Mouse (Mus musculus) neural tube, embryonic 14.5 days (tissue): ENCODE results near the gene Foxo3. TPM values are rescaled to one million over a fixed set of nuclear protein-coding genes. Genes with fewer than 3 reads are reported as not detected.

Source experiments
- ATAC-seq: fragments of 200-750 bp; cut with Nextera tagmentation; 2 replicates; pipeline ENCODE4 v1.8.0; 2017; ENCODE audit warnings: low read depth, mild to moderate bottlenecking, moderate TSS enrichment, moderate library complexity
- H3K27ac ChIP-seq: fragments of 300-500 bp; sonication (generic); 2 replicates; pipeline ENCODE4 v1.5.1; 2014; ENCODE audit warnings: low read depth, mild to moderate bottlenecking, control low read depth, low read length, moderate library complexity, mixed read lengths
- H3K27me3 ChIP-seq: fragments of 300-500 bp; sonication (generic); 2 replicates; pipeline ENCODE4 v1.6.1; 2014; ENCODE audit warnings: low read length; ENCODE audit not compliant: control insufficient read depth, insufficient read depth
- H3K36me3 ChIP-seq: fragments of 300-500 bp; sonication (generic); 2 replicates; pipeline ENCODE4 v1.6.1; 2014; ENCODE audit warnings: low read length, mixed read lengths; ENCODE audit not compliant: control insufficient read depth, insufficient read depth
- H3K4me1 ChIP-seq: fragments of 300-500 bp; sonication (generic); 2 replicates; pipeline ENCODE4 v1.6.1; 2014; ENCODE audit warnings: low read length; ENCODE audit not compliant: control insufficient read depth, insufficient read depth
- H3K4me2 ChIP-seq: fragments of 300-500 bp; sonication (generic); 2 replicates; pipeline ENCODE4 v1.6.1; 2014; ENCODE audit warnings: mild to moderate bottlenecking, low read depth, low read length, control low read depth
- H3K4me3 ChIP-seq: fragments of 300-500 bp; sonication (generic); 2 replicates; pipeline ENCODE4 v1.5.1; 2014; ENCODE audit warnings: low read depth, low read length, control low read depth, mixed read lengths
- H3K9ac ChIP-seq: fragments of 300-500 bp; sonication (generic); replicated peaks from 2 replicates; pipeline ENCODE4 v1.6.1; 2014; ENCODE audit warnings: low read depth, mild to moderate bottlenecking, control low read depth, low read length, mixed read lengths
- H3K9me3 ChIP-seq: fragments of 300-500 bp; sonication (generic); 2 replicates; pipeline ENCODE4 v1.6.1; 2016; ENCODE audit warnings: low read length; ENCODE audit not compliant: control insufficient read depth
- WGBS: fragments of 180-500 bp; shearing (Covaris S2); extraction: QIAGEN DNeasy Blood & Tissue Kit; methylation state at CpG from one replicate; pipeline ENCODE4 v1.1.7; 2014; 5-methylcytosine and 5-hydroxymethylcytosine counted together
- polyA plus RNA-seq: library from polyadenylated mRNA; unstranded; fragments of >200 nt; fragmentation: Nextera tagmentation; extraction: Ambion mirVana; gene quantifications from 2 replicates; pipeline ENCODE4 v1.2.1, GENCODE M21; 2014

Gene Foxo3
- polyA plus RNA-seq, 1 experiment from 2014 or later: 6.1 TPM

- H3K27me3 ChIP-seq: no peaks in the 10 kb centered on the region
- no peak overlapping the region for H3K4me2 ChIP-seq
- H3K4me1 ChIP-seq: no peaks in the 10 kb centered on the region
- WGBS: 93% methylated on average over 6 of the region's 6 CpGs
- no peak overlapping the region for H3K9ac ChIP-seq
- no peak for ATAC-seq
- no peaks in the 10 kb centered on the region for H3K36me3 ChIP-seq
- no peak overlapping the region for H3K27ac ChIP-seq
- H3K9me3 ChIP-seq: no peaks in the 10 kb centered on the region
- no peak overlapping the region for H3K4me3 ChIP-seq
These were observed 36.8 kb downstream of the Foxo3 start for GRCm38 (mm10) chr10:42239810-42240111.

DNA sequence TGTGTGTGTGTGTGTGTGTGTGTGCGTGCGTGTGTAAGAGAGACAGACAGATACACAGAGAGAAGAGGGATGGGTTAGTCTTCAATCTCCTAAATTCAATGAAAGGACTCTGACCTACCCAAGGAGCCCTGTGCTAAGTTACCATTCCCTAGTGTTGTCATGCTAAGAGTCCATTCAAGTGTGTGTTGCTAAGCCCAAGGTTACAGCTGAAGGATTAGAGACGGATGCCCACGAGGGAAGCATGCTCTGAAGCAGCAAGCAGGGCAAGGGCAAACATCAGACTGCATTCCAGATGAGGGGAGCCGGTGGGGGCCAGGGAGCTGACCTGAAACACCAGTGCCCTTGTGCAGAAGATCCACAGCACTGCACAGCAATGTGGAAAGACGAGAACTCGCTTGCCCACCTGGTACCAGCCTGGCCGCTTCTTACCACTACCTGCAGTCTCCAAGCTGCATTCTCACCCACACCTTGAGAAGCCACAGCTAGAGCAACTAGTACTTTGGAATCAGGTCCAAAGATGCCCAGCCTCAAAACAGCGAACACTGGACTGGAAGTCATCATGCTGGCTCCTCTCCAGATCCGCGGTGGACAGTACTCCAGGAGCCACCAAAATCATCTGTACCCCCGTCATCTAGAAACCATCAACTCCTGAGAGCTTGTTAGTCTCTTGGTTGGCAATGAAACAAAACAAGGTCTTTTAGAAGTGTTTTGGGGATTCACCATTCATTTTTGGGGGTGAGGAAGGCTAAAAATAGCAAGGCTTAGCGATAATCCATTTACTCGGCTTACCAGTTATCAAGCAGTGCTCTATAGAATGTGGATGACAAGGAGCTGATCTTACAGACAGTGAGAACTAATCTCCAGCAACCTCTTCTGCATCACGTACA, 37.4 kb downstream of the Foxo3 start:
- WGBS: 88% methylated on average over 15 of the region's 15 CpGs
- ATAC-seq: no peak
- no peak overlapping the region for H3K4me2 ChIP-seq
- no peak overlapping the region for H3K9ac ChIP-seq
- H3K36me3 ChIP-seq: no peaks in the 10 kb centered on the region
- no peaks in the 10 kb centered on the region for H3K9me3 ChIP-seq
- no peak overlapping the region for H3K27ac ChIP-seq
- no peaks in the 10 kb centered on the region for H3K4me1 ChIP-seq
- no peak overlapping the region for H3K4me3 ChIP-seq
- no peaks in the 10 kb centered on the region for H3K27me3 ChIP-seq

DNA sequence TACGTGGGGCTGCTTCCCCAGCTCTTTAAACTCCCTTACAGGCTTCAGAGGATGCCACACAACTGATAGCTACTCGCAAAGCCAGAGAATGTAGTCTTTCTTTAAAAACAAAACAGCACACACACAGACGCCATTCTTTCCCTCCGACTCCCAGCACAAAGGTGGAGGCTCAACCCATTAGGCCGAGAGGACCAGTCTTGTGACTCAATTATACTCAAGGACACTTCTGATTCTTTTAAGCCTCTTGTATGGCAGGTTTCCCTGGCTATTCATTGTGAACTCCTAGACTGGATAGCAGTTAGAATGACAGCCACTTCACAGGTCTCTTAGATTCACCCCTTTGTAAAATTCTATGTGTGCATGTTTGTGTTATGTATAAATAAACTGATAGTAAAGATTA, 38.3 kb downstream of the Foxo3 start:
- Histone ChIP-seq H3K36me3 (no peaks in the 10 kb centered on the region), H3K27me3 (no peaks in the 10 kb centered on the region), H3K9ac (no peak overlapping the region), H3K4me1 (no peaks in the 10 kb centered on the region), H3K9me3 (no peaks in the 10 kb centered on the region), H3K4me3 (no peak overlapping the region), H3K27ac (no peak overlapping the region), H3K4me2 (no peak overlapping the region)
- no peak for ATAC-seq
- 38% methylated on average over 5 of the region's 5 CpGs for WGBS

- H3K4me3 ChIP-seq: no peak overlapping the region
- H3K9ac ChIP-seq: no peak overlapping the region
- H3K27me3 ChIP-seq: no peaks in the 10 kb centered on the region
- H3K4me1 ChIP-seq: no peaks in the 10 kb centered on the region
- no peak overlapping the region for H3K4me2 ChIP-seq
- no peak overlapping the region for H3K27ac ChIP-seq
- WGBS: 94% methylated on average over 4 of the region's 4 CpGs
- no peaks in the 10 kb centered on the region for H3K9me3 ChIP-seq
- no peak for ATAC-seq
- H3K36me3 ChIP-seq: no peaks in the 10 kb centered on the region
These were observed 39.0 kb downstream of the Foxo3 start for GRCm38 (mm10) chr10:42237556-42237955.

GRCm38 (mm10) chr10:42235321-42235720, 41.2 kb downstream of the Foxo3 start:
- Histone ChIP-seq H3K9me3 (no peaks in the 10 kb centered on the region), H3K27me3 (no peaks in the 10 kb centered on the region), H3K9ac (no peak overlapping the region), H3K36me3 (no peaks in the 10 kb centered on the region), H3K27ac (no peak overlapping the region), H3K4me3 (no peak overlapping the region), H3K4me1 (no peaks in the 10 kb centered on the region; the same call in 1 of the 2 replicates), H3K4me2 (no peak overlapping the region)
- 87% methylated on average over 6 of the region's 6 CpGs for WGBS
- no peak for ATAC-seq

DNA sequence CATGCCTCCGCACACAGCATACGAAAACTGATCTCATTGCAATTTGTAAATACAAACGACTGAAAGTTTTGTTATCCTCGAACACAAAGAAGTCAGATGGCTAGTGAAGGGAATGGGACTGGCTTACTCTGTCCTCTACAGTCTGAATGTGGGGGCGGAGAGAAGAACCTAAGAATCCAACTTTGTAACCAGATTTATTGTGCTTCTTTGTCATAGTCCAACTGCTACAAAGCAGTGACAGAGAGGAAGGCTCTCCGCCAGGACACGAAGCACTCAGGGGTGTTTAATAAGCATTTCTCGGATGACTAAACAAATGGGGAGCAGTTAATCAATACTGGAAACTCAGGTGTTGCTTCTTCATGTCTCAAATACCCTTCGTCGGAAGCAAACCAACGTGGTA, 43.6 kb downstream of the Foxo3 start:
- H3K4me1 ChIP-seq: peaks cover under 1% of the 10 kb centered on the region; the same call in 1 of the 2 replicates
- no peak overlapping the region for H3K9ac ChIP-seq
- H3K27ac ChIP-seq: no peak overlapping the region
- WGBS: 35% methylated on average over 11 of the region's 11 CpGs
- H3K36me3 ChIP-seq: no peaks in the 10 kb centered on the region
- H3K27me3 ChIP-seq: no peaks in the 10 kb centered on the region
- H3K4me2 ChIP-seq: no peak overlapping the region
- no peak overlapping the region for H3K4me3 ChIP-seq
- peak; percentile 50; the same call in 1 of the 2 replicates for ATAC-seq
- H3K9me3 ChIP-seq: no peaks in the 10 kb centered on the region

DNA sequence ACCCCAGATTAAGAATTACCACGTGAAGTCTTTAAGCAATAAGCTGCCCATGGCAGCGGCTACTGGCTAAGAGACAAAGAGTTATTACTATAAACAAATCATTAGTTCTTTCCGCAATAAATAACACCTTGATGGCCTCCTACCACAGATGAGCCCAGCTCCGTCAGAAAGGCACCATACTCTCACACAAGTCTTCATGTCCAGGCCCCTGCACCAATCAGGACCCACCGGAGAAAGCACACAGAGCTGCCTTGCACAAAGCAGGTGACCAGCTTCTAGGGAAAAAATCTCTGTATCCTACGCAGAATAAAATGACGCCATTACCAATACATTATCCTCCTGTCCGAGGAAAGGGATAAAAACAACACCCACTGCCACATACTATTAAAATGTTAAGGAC, 44.7 kb downstream of the Foxo3 start:
- Histone ChIP-seq H3K27me3 (no peaks in the 10 kb centered on the region), H3K9ac (no peak overlapping the region), H3K36me3 (no peaks in the 10 kb centered on the region), H3K4me3 (no peak overlapping the region), H3K9me3 (no peaks in the 10 kb centered on the region), H3K27ac (no peak overlapping the region), H3K4me2 (no peak overlapping the region), H3K4me1 (peaks cover 2% of the 10 kb centered on the region; the same call in 1 of the 2 replicates)
- ATAC-seq: no peak
- WGBS: 60% methylated on average over 8 of the region's 8 CpGs

GRCm38 (mm10) chr10:42231100-42231541, 45.4 kb downstream of the Foxo3 start:
- H3K4me2 ChIP-seq: no peak overlapping the region
- H3K4me1 ChIP-seq: peaks cover 2% of the 10 kb centered on the region; the same call in 1 of the 2 replicates
- no peaks in the 10 kb centered on the region for H3K9me3 ChIP-seq
- ATAC-seq: no peak
- no peaks in the 10 kb centered on the region for H3K27me3 ChIP-seq
- no peak overlapping the region for H3K27ac ChIP-seq
- no peak overlapping the region for H3K4me3 ChIP-seq
- no peaks in the 10 kb centered on the region for H3K36me3 ChIP-seq
- H3K9ac ChIP-seq: no peak overlapping the region
- WGBS: 78% methylated on average over 3 of the region's 3 CpGs

DNA sequence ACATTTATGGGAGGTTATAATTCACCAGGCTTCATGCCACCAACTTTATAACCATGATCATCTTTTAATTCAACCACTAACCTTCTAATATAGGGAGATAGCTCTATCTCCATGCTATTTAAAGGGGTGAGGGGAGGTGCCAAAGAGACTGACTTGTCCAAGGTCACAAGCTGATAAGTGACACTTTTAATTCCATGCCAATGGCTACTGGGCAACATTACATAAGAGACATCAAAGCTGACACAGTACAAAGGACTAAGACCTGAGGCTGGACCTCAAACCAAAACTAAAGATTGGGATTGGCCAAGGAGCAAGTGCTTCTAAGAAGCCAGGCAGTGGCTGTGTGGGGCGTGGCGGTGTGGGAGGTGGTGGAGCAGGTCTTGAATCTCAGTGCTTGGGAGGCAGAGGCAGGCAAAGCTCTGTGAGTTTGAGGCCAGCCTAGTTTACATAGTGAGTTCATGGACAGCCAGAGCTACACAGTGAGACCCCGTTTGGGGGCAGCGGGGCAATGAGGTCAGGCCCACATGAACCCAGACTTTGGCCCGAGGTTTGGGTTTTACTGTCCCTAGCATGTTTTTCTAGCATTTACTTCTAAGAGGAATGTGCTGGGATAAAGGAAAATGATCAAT, 46.0 kb downstream of the Foxo3 start:
- no peak for ATAC-seq

More for the DNA sequence above, 46.0 kb downstream of the Foxo3 start:
- no peaks in the 10 kb centered on the region for H3K9me3 ChIP-seq
- H3K4me3 ChIP-seq: no peak overlapping the region
- no peaks in the 10 kb centered on the region for H3K27me3 ChIP-seq
- peaks cover 2% of the 10 kb centered on the region; the same call in 1 of the 2 replicates for H3K4me1 ChIP-seq
- 86% methylated on average over 5 of the region's 5 CpGs for WGBS
- H3K9ac ChIP-seq: no peak overlapping the region
- H3K27ac ChIP-seq: no peak overlapping the region
- H3K36me3 ChIP-seq: no peaks in the 10 kb centered on the region
- no peak overlapping the region for H3K4me2 ChIP-seq
